Mouse (Mus musculus): ENCODE results near the gene Mfsd12. TPM values are rescaled to one million over a fixed set of nuclear protein-coding genes. Genes with fewer than 3 reads are reported as not detected.

Mfsd12 gene
- total RNA-seq, 1 experiment, result 28.7 TPM

GRCm38 (mm10) chr10:81319330-81319699, 38.0 kb upstream of the Mfsd12 start:
- no peaks in the 10 kb centered on the region for H3K9me3 ChIP-seq (ENCODE audit: control insufficient read depth, insufficient read depth, low read depth, low read length)
- no peak for DNase-seq (ENCODE audit: low read depth, low spot score)
- peaks cover 0 to 22% of the 10 kb centered on the region in 2 experiments; a peak in 2 of 4 replicates for H3K4me1 ChIP-seq (ENCODE audit: control insufficient read depth in 2 of 2, insufficient read depth in 2 of 2, low read length in 2 of 2, poor library complexity in 1 of 2)
- H3K9ac ChIP-seq (ENCODE audit: insufficient read depth, low read depth, low read length, poor library complexity, severe bottlenecking), result peak overlapping the region; percentile 83; the same call in 1 of the 2 replicates
- no peak overlapping the region for H3K27ac ChIP-seq (ENCODE audit: insufficient read depth, low read depth, low read length, poor library complexity, severe bottlenecking)
- H3K4me3 ChIP-seq (ENCODE audit: insufficient read depth in 1 of 2, low read depth in 1 of 2, low read length in 2 of 2, poor library complexity in 1 of 2, severe bottlenecking in 1 of 2), result peak overlapping the region; percentile 70 to 74; a peak in 3 of 4 replicates
- in situ Hi-C loops (cut with MboI; ENCODE audit: low sequenced_read_pairs in 2 of 2, unreplicated experiment in 2 of 2), result no loop called here
- peaks cover 41% of the 10 kb centered on the region for H3K36me3 ChIP-seq (ENCODE audit: control insufficient read depth, insufficient read depth, low read length, poor library complexity, severe bottlenecking)
- TF ChIP-seq ZNF384 (IDR thresholded peaks at IDR 0.05; ENCODE audit: low read depth, low read length) (no peak), ZC3H11A (IDR thresholded peaks at IDR 0.05; ENCODE audit: borderline replicate concordance, low read depth, low read length) (no peak), MAFK (IDR thresholded peaks at IDR 0.05; ENCODE audit: insufficient read depth, low read depth, low read length) (no peak), CHD2 (IDR thresholded peaks at IDR 0.05; ENCODE audit: low read depth, low read length) (no peak), HCFC1 (IDR thresholded peaks at IDR 0.05; ENCODE audit: borderline replicate concordance, insufficient read depth, low read length) (no peak)

GRCm38 (mm10) chr10:81319741-81320549, 37.3 kb upstream of the Mfsd12 start:
- in situ Hi-C loops (cut with MboI; ENCODE audit: low sequenced_read_pairs in 2 of 2, unreplicated experiment in 2 of 2), result no loop called here
- H3K36me3 ChIP-seq (ENCODE audit: control insufficient read depth, insufficient read depth, low read length, poor library complexity, severe bottlenecking), result peaks cover 42% of the 10 kb centered on the region
- no peaks in the 10 kb centered on the region for H3K9me3 ChIP-seq (ENCODE audit: control insufficient read depth, insufficient read depth, low read depth, low read length)
- peaks cover 0 to 22% of the 10 kb centered on the region in 2 experiments; a peak in 2 of 4 replicates for H3K4me1 ChIP-seq (ENCODE audit: control insufficient read depth in 2 of 2, insufficient read depth in 2 of 2, low read length in 2 of 2, poor library complexity in 1 of 2)
- peak overlapping the region; percentile 47 for H3K27ac ChIP-seq (ENCODE audit: insufficient read depth, low read depth, low read length, poor library complexity, severe bottlenecking)
- TF ChIP-seq ZNF384 (IDR thresholded peaks at IDR 0.05; ENCODE audit: low read depth, low read length) (no peak), HCFC1 (IDR thresholded peaks at IDR 0.05; ENCODE audit: borderline replicate concordance, insufficient read depth, low read length) (no peak), MAFK (IDR thresholded peaks at IDR 0.05; ENCODE audit: insufficient read depth, low read depth, low read length) (no peak), ZC3H11A (IDR thresholded peaks at IDR 0.05; ENCODE audit: borderline replicate concordance, low read depth, low read length) (no peak), CHD2 (IDR thresholded peaks at IDR 0.05; ENCODE audit: low read depth, low read length) (no peak; the same call in 1 of the 2 replicates)
- H3K9ac ChIP-seq (ENCODE audit: insufficient read depth, low read depth, low read length, poor library complexity, severe bottlenecking), result peak overlapping the region; percentile 83
- peak; percentile 100 for DNase-seq (ENCODE audit: low read depth, low spot score)
- peak overlapping the region; percentile 70 to 74 for H3K4me3 ChIP-seq (ENCODE audit: insufficient read depth in 1 of 2, low read depth in 1 of 2, low read length in 2 of 2, poor library complexity in 1 of 2, severe bottlenecking in 1 of 2)

GRCm38 (mm10) chr10:81320550-81321347, 36.5 kb upstream of the Mfsd12 start, which contains the start of gene Cactin:
Gene Cactin (plus strand): TSS chr10:81321103.
- TF ChIP-seq ZNF384 (IDR thresholded peaks at IDR 0.05; ENCODE audit: low read depth, low read length) (no peak), CHD2 (IDR thresholded peaks at IDR 0.05; ENCODE audit: low read depth, low read length) (no peak), MAFK (IDR thresholded peaks at IDR 0.05; ENCODE audit: insufficient read depth, low read depth, low read length) (no peak), ZC3H11A (IDR thresholded peaks at IDR 0.05; ENCODE audit: borderline replicate concordance, low read depth, low read length) (no peak), HCFC1 (IDR thresholded peaks at IDR 0.05; ENCODE audit: borderline replicate concordance, insufficient read depth, low read length) (peak; percentile 88)
- DNase-seq (ENCODE audit: low read depth, low spot score), result peak; percentile 100
- peak within 1 kb of the TSS; percentile 94 for H3K9ac ChIP-seq (ENCODE audit: insufficient read depth, low read depth, low read length, poor library complexity, severe bottlenecking)
- in situ Hi-C loops (cut with MboI; ENCODE audit: low sequenced_read_pairs in 2 of 2, unreplicated experiment in 2 of 2), result no loop called here
- peak within 1 kb of the TSS; percentile 77 for H3K27ac ChIP-seq (ENCODE audit: insufficient read depth, low read depth, low read length, poor library complexity, severe bottlenecking)
- peaks cover 44% of the 10 kb centered on the region for H3K36me3 ChIP-seq (ENCODE audit: control insufficient read depth, insufficient read depth, low read length, poor library complexity, severe bottlenecking)
- H3K4me3 ChIP-seq (ENCODE audit: insufficient read depth in 1 of 2, low read depth in 1 of 2, low read length in 2 of 2, poor library complexity in 1 of 2, severe bottlenecking in 1 of 2), result peak within 1 kb of the TSS; percentile 74 to 93
- peaks cover 0 to 23% of the 10 kb centered on the region in 2 experiments; a peak in 2 of 4 replicates for H3K4me1 ChIP-seq (ENCODE audit: control insufficient read depth in 2 of 2, insufficient read depth in 2 of 2, low read length in 2 of 2, poor library complexity in 1 of 2)
- no peaks in the 10 kb centered on the region for H3K9me3 ChIP-seq (ENCODE audit: control insufficient read depth, insufficient read depth, low read depth, low read length)

DNA sequence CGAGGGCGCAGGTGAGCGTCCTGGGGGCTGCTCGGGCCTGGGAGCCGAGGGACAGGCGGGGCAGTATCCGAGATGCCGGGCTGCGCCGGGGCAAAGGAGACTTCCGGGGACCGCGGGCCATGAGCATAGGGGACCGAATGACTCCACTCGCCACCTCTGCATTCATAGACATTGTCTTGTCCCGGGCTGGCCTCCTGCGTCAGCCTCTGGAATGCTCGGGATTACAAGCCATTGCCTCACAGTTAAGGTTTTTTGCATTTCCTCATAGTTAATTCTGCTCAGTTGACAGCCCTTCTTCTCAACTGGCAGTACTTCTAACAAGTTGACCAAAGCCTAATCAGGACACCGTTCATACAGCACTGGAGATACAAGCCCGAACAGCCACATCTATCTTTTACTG, 35.9 kb upstream of the Mfsd12 start:
- Histone ChIP-seq H3K4me1 (ENCODE audit: control insufficient read depth in 2 of 2, insufficient read depth in 2 of 2, low read length in 2 of 2, poor library complexity in 1 of 2) (peaks cover 0 to 21% of the 10 kb centered on the region in 2 experiments; a peak in 2 of 4 replicates), H3K27ac (ENCODE audit: insufficient read depth, low read depth, low read length, poor library complexity, severe bottlenecking) (peak overlapping the region; percentile 77)
- in situ Hi-C loops (cut with MboI; ENCODE audit: low sequenced_read_pairs in 2 of 2, unreplicated experiment in 2 of 2), result no loop called here

More for the DNA sequence above, 35.9 kb upstream of the Mfsd12 start:
- Histone ChIP-seq H3K9me3 (ENCODE audit: control insufficient read depth, insufficient read depth, low read depth, low read length) (no peaks in the 10 kb centered on the region), H3K4me3 (ENCODE audit: insufficient read depth in 1 of 2, low read depth in 1 of 2, low read length in 2 of 2, poor library complexity in 1 of 2, severe bottlenecking in 1 of 2) (peak overlapping the region; percentile 60 to 93), H3K36me3 (ENCODE audit: control insufficient read depth, insufficient read depth, low read length, poor library complexity, severe bottlenecking) (peaks cover 51% of the 10 kb centered on the region), H3K9ac (ENCODE audit: insufficient read depth, low read depth, low read length, poor library complexity, severe bottlenecking) (peak overlapping the region; percentile 94)
- TF ChIP-seq ZC3H11A (IDR thresholded peaks at IDR 0.05; ENCODE audit: borderline replicate concordance, low read depth, low read length) (no peak), CHD2 (IDR thresholded peaks at IDR 0.05; ENCODE audit: low read depth, low read length) (no peak), MAFK (IDR thresholded peaks at IDR 0.05; ENCODE audit: insufficient read depth, low read depth, low read length) (no peak), HCFC1 (IDR thresholded peaks at IDR 0.05; ENCODE audit: borderline replicate concordance, insufficient read depth, low read length) (no peak), ZNF384 (IDR thresholded peaks at IDR 0.05; ENCODE audit: low read depth, low read length) (no peak)
- DNase-seq (ENCODE audit: low read depth, low spot score), result no peak

Data from ES-E14 (cell line).